ENCODE assay signal across 8 mouse cellular contexts in the genomic region with DNA sequence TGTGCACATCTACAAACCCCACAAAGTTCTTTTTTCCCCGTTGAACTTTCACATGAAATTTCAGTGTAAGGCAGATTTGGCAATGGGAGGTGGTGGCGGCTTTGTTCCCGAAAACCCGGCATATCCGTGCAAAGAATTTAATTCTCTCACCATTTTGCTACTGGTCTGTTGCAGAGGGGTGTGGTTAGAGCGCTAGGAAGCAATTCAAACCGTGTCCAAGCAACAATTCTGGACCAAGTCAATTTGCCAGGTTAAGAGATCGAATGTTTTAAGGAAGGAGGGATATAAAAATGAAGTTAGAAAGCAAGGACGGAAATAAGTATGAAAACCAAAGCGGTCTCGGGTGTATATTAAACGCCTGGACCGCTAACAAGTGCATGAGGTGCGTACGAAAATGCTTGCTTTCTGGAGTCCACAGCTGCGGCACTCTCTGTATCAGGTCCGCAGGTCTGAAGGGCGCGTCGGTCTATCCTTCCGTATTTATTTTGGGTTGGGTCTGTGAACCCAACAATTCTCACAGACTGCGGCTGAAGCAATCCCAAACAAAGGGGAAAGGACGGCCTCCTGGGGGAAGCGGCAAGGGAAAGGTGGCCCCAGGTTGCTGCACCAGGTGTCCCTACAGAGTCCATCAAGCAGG. TPM values are rescaled to one million over a fixed set of nuclear protein-coding genes. Genes with fewer than 3 reads are reported as not detected.
DNase-seq lines count a peak whose midpoint lies in the region; ATAC-seq and TF ChIP-seq lines count a peak whose summit lies in the region.

No protein-coding gene starts in this region.

- H3K27ac ChIP-seq in liver, adult 2 months (replicated peaks; ENCODE audit: insufficient read depth, low read depth, low read length) = peak overlapping the region; percentile 40
- H3K27ac ChIP-seq in bone marrow, adult 2 months (ENCODE audit: control insufficient read depth, insufficient read depth, low read depth, low read length, poor library complexity) = peak overlapping the region; percentile 45
- peak overlapping the region; percentile 88 for H3K27ac ChIP-seq in forebrain, postnatal 0 days (ENCODE audit: low read depth, low read length)
- peak overlapping the region; percentile 91 for H3K27ac ChIP-seq in limb, embryonic 10.5 days
- peak overlapping the region; percentile 82 for H3K27ac ChIP-seq in midbrain, embryonic 14.5 days (replicated peaks; ENCODE audit: low read depth, low read length)

- peak; percentile 60 for DNase-seq in liver, adult 2 months (ENCODE audit: extremely low read depth, low read depth, low spot score)
- no peak for DNase-seq in liver
- DNase-seq in forebrain, postnatal 0 days = peak; percentile 60
- peak; percentile 36 for DNase-seq in limb, embryonic 10.5 days (ENCODE audit: low spot score)
- DNase-seq in midbrain, embryonic 14.5 days = peak; percentile 62
- DNase-seq in gastrocnemius, adult 8-10 months (ENCODE audit: low spot score in 2 of 2) = no peak
- DNase-seq in kidney, postnatal 10 days = no peak

- peaks cover 4% of the 10 kb centered on the region for H3K4me1 ChIP-seq in liver, adult 2 months (ENCODE audit: control insufficient read depth, insufficient read depth, low read length)
- H3K4me1 ChIP-seq in bone marrow, adult 2 months (ENCODE audit: control insufficient read depth, insufficient read depth, low read length) = no peaks in the 10 kb centered on the region; the same call in 1 of the 2 replicates
- peaks cover 10% of the 10 kb centered on the region; the same call in 1 of the 2 replicates for H3K4me1 ChIP-seq in forebrain, postnatal 0 days (ENCODE audit: insufficient read depth)
- peaks cover 18% of the 10 kb centered on the region for H3K4me1 ChIP-seq in limb, embryonic 10.5 days
- peaks cover 21% of the 10 kb centered on the region for H3K4me1 ChIP-seq in midbrain, embryonic 14.5 days (ENCODE audit: control insufficient read depth, insufficient read depth, low read length)

- peak overlapping the region; percentile 84 for H3K4me2 ChIP-seq in forebrain, postnatal 0 days (ENCODE audit: low read depth)
- H3K4me2 ChIP-seq in midbrain, embryonic 14.5 days (ENCODE audit: low read length) = peak overlapping the region; percentile 95

- 1% methylated on average over 24 of the region's 24 CpGs for WGBS in liver, adult 2 months
- under 1% methylated on average over 24 of the region's 24 CpGs for WGBS in bone marrow, adult 2 months
- WGBS in forebrain, postnatal 0 days = under 1% methylated on average over 24 of the region's 24 CpGs
- WGBS in limb, embryonic 10.5 days = 3% methylated on average over 24 of the region's 24 CpGs
- WGBS in midbrain, embryonic 14.5 days = under 1% methylated on average over 24 of the region's 24 CpGs

- ATAC-seq in forebrain, postnatal 0 days = peak; percentile 2; the same call in 1 of the 2 replicates
- ATAC-seq in midbrain, embryonic 14.5 days (ENCODE audit: low FRiP score, low TSS enrichment) = no peak

- peaks cover 1% of the 10 kb centered on the region; the same call in 1 of the 2 replicates for H3K79me2 ChIP-seq in liver, adult 2 months (ENCODE audit: control insufficient read depth, insufficient read depth, low read length)

- peak overlapping the region; percentile 74 for H3K9ac ChIP-seq in liver, adult 2 months (ENCODE audit: low read depth, low read length)
- peak overlapping the region; percentile 96 for H3K9ac ChIP-seq in forebrain, postnatal 0 days
- peak overlapping the region; percentile 76 for H3K9ac ChIP-seq in midbrain, embryonic 14.5 days (replicated peaks; ENCODE audit: low read length)

- no peaks in the 10 kb centered on the region for H3K27me3 ChIP-seq in liver, adult 2 months (ENCODE audit: control insufficient read depth, insufficient read depth, low read length)
- H3K27me3 ChIP-seq in forebrain, postnatal 0 days (ENCODE audit: insufficient read depth, low read length) = no peaks in the 10 kb centered on the region
- no peaks in the 10 kb centered on the region for H3K27me3 ChIP-seq in limb, embryonic 10.5 days (ENCODE audit: low read depth, poor library complexity, severe bottlenecking)
- no peaks in the 10 kb centered on the region for H3K27me3 ChIP-seq in midbrain, embryonic 14.5 days (ENCODE audit: control insufficient read depth, insufficient read depth, low read length)

- H3K9me3 ChIP-seq in forebrain, postnatal 0 days (ENCODE audit: low read length) = 0 out of 2 replicates have a peak, but pooled peaks cover 5% of the 10 kb centered on the region
- H3K9me3 ChIP-seq in limb, embryonic 10.5 days (replicated peaks) = no peaks in the 10 kb centered on the region
- 0 out of 2 replicates have a peak, but pooled peaks cover 8% of the 10 kb centered on the region for H3K9me3 ChIP-seq in midbrain, embryonic 14.5 days (ENCODE audit: control insufficient read depth, low read length)

- peak overlapping the region; percentile 75 for H3K4me3 ChIP-seq in liver, adult 2 months (ENCODE audit: insufficient read depth, low read depth, low read length)
- peak overlapping the region; percentile 76 for H3K4me3 ChIP-seq in bone marrow, adult 2 months (replicated peaks; ENCODE audit: control insufficient read depth, low read depth, low read length)
- peak overlapping the region; percentile 86 for H3K4me3 ChIP-seq in forebrain, postnatal 0 days (ENCODE audit: low read depth, low read length)
- H3K4me3 ChIP-seq in limb, embryonic 10.5 days = peak overlapping the region; percentile 87
- H3K4me3 ChIP-seq in midbrain, embryonic 14.5 days (replicated peaks; ENCODE audit: low read depth, low read length) = peak overlapping the region; percentile 85

- H3K36me3 ChIP-seq in liver, adult 2 months (ENCODE audit: control insufficient read depth, insufficient read depth, low read length) = no peaks in the 10 kb centered on the region
- H3K36me3 ChIP-seq in forebrain, postnatal 0 days (ENCODE audit: insufficient read depth) = no peaks in the 10 kb centered on the region
- H3K36me3 ChIP-seq in limb, embryonic 10.5 days = peaks cover 14% of the 10 kb centered on the region
- H3K36me3 ChIP-seq in midbrain, embryonic 14.5 days (ENCODE audit: control insufficient read depth, insufficient read depth, low read length) = no peaks in the 10 kb centered on the region

- no peak for TF ChIP-seq CTCF in liver, adult 2 months (IDR thresholded peaks at IDR 0.05; ENCODE audit: low read depth, low read length)
- no peak for TF ChIP-seq CTCF in bone marrow, adult 2 months (IDR thresholded peaks at IDR 0.05; ENCODE audit: control insufficient read depth, insufficient read depth, low read length)
- TF ChIP-seq CTCF in forebrain, postnatal 0 days (IDR thresholded peaks at IDR 0.05; ENCODE audit: low read depth) = no peak

- no peak for TF ChIP-seq POLR2A in liver, adult 2 months (IDR thresholded peaks at IDR 0.05; ENCODE audit: extremely low read depth, insufficient read depth, low read length)
- TF ChIP-seq POLR2A in bone marrow, adult 2 months (IDR thresholded peaks at IDR 0.05; ENCODE audit: borderline replicate concordance, control insufficient read depth, low read depth, low read length) = no peak

RNA-seq across cellular contexts. Expression of a gene that starts 0.6 kb away (rescaled TPM):
- total RNA-seq in liver, adult 2 months (2014; rRNA removed) = 33.9 and 39.0 TPM in 2 replicates
- polyA plus RNA-seq in liver, adult 2 months (2012; rRNA removed) = 9.1 and 9.8 TPM in 2 replicates
- 3.6 and 12.4 TPM in 2 replicates for polyA plus RNA-seq in bone marrow, adult 2 months (2011; ENCODE audit: insufficient read depth, insufficient read length, low replicate concordance, missing spikeins)
- 77.2 and 80.0 TPM in 2 replicates for total RNA-seq in forebrain, postnatal 0 days (2014; rRNA removed)
- polyA plus RNA-seq in forebrain, postnatal 0 days (2015; fragmentation: Nextera tagmentation; extraction: Ambion mirVana) = 40.7 and 49.0 TPM in 2 replicates
- 20.2 and 20.4 TPM in 2 replicates for polyA plus RNA-seq in limb, embryonic 10.5 days (2016; fragmentation: Nextera tagmentation; extraction: Ambion mirVana)
- 58.2 and 69.1 TPM in 2 replicates for polyA plus RNA-seq in midbrain, embryonic 14.5 days (2014; fragmentation: Nextera tagmentation; extraction: Ambion mirVana)
- total RNA-seq in gastrocnemius, adult 8-10 months (2022) = 1 to 10 TPM; 4.6 to 5.9 (median 5.1) TPM

RNA-seq across cellular contexts. Expression of a gene that starts 0.8 kb away (rescaled TPM):
- 2.1 and 3.2 TPM in 2 replicates for total RNA-seq in liver, adult 2 months (2014; rRNA removed)
- polyA plus RNA-seq in liver, adult 2 months (2012; rRNA removed) = 0.34 and 0.51 TPM in 2 replicates
- 1.1 TPM in 1 of 2 replicates, not detected in the other for polyA plus RNA-seq in bone marrow, adult 2 months (2011; ENCODE audit: insufficient read depth, insufficient read length, low replicate concordance, missing spikeins)
- total RNA-seq in forebrain, postnatal 0 days (2014; rRNA removed) = 32.2 and 39.6 TPM in 2 replicates
- polyA plus RNA-seq in forebrain, postnatal 0 days (2015; fragmentation: Nextera tagmentation; extraction: Ambion mirVana) = 20.4 and 23.0 TPM in 2 replicates
- 5.8 and 7.3 TPM in 2 replicates for polyA plus RNA-seq in limb, embryonic 10.5 days (2016; fragmentation: Nextera tagmentation; extraction: Ambion mirVana)
- polyA plus RNA-seq in midbrain, embryonic 14.5 days (2014; fragmentation: Nextera tagmentation; extraction: Ambion mirVana) = 21.3 and 32.3 TPM in 2 replicates
- under 1 TPM; 0.10 to 0.83 (median 0.61) TPM for total RNA-seq in gastrocnemius, adult 8-10 months (2022)

Comparison
In these comparisons a context has a peak if more than half of its experiments do, and no peak if none do; other contexts are left out.
1. DNase-seq: peak in liver, adult 2 months (single experiment), forebrain, postnatal 0 days (single experiment), limb, embryonic 10.5 days (single experiment) and midbrain, embryonic 14.5 days (single experiment); none in liver (single experiment), gastrocnemius, adult 8-10 months (0 of 2) and kidney, postnatal 10 days (single experiment).
2. H3K27ac ChIP-seq: peak in every context shown above with its lines; median percentile 91 in limb, embryonic 10.5 days; 88 in forebrain, postnatal 0 days; 82 in midbrain, embryonic 14.5 days; 45 in bone marrow, adult 2 months; 40 in liver, adult 2 months.
3. Peak in every context shown above with its lines, with median percentiles within 50 percentile points of each other: H3K4me3 ChIP-seq and H3K9ac ChIP-seq.